Mouse (Mus musculus): ENCODE measurements around the gene Zfp1. TPM values are rescaled to one million over a fixed set of nuclear protein-coding genes. Genes with fewer than 3 reads are reported as not detected.
"Not testable (repeated sequence)": the region's sequence is repeated elsewhere in the genome, so short reads cannot be mapped to it uniquely, and the experiment has no call there.

Gene Zfp1
- polyA plus RNA-seq, 1 experiment from 2014 or later: 25.5 TPM

- peak within 1 kb of the TSS; percentile 57 for H3K4me2 ChIP-seq (ENCODE audit: low read length)
- peaks cover 6% of the 10 kb centered on the region for H3K4me1 ChIP-seq (ENCODE audit: control insufficient read depth, insufficient read depth, low read depth, low read length)
- H3K27me3 ChIP-seq (replicated peaks; ENCODE audit: control insufficient read depth, insufficient read depth, low read length): no peaks in the 10 kb centered on the region
- peak within 1 kb of the TSS; percentile 68 for H3K9ac ChIP-seq (ENCODE audit: low read depth, low read length)
- peak; percentile 72 for ATAC-seq
- no peaks in the 10 kb centered on the region for H3K9me3 ChIP-seq (ENCODE audit: control insufficient read depth, low read length)
- no peaks in the 10 kb centered on the region for H3K36me3 ChIP-seq (ENCODE audit: control insufficient read depth, insufficient read depth, low read length)
- no peak within 1 kb of the TSS for H3K27ac ChIP-seq (ENCODE audit: low read depth, low read length)
- H3K4me3 ChIP-seq (ENCODE audit: low read length): peak within 1 kb of the TSS; percentile 38
- 29% methylated on average over 13 of the region's 13 CpGs for WGBS
These were observed 13.1 kb upstream of the Zfp1 start, which contains the start of gene Ldhd for GRCm38 (mm10) chr8:111630105-111630521. TSS of gene Ldhd (minus strand) at chr8:111630374.

GRCm38 (mm10) chr8:111631589-111631988, 11.6 kb upstream of the Zfp1 start:
- no peak overlapping the region for H3K4me3 ChIP-seq (ENCODE audit: low read length)
- WGBS: 95% methylated on average over 8 of the region's 8 CpGs
- no peaks in the 10 kb centered on the region for H3K36me3 ChIP-seq (ENCODE audit: control insufficient read depth, insufficient read depth, low read length)
- H3K9me3 ChIP-seq (ENCODE audit: control insufficient read depth, low read length): no peaks in the 10 kb centered on the region
- no peak for ATAC-seq
- no peak overlapping the region for H3K4me2 ChIP-seq (ENCODE audit: low read length)
- peaks cover 6% of the 10 kb centered on the region for H3K4me1 ChIP-seq (ENCODE audit: control insufficient read depth, insufficient read depth, low read depth, low read length)
- no peak overlapping the region for H3K9ac ChIP-seq (ENCODE audit: low read depth, low read length)
- H3K27ac ChIP-seq (ENCODE audit: low read depth, low read length): no peak overlapping the region
- H3K27me3 ChIP-seq (replicated peaks; ENCODE audit: control insufficient read depth, insufficient read depth, low read length): no peaks in the 10 kb centered on the region

GRCm38 (mm10) chr8:111632976-111633375, 10.2 kb upstream of the Zfp1 start:
- Histone ChIP-seq H3K27me3 (replicated peaks; ENCODE audit: control insufficient read depth, insufficient read depth, low read length) (no peaks in the 10 kb centered on the region), H3K4me1 (ENCODE audit: control insufficient read depth, insufficient read depth, low read depth, low read length) (peaks cover 6% of the 10 kb centered on the region), H3K9ac (ENCODE audit: low read depth, low read length) (no peak overlapping the region), H3K9me3 (ENCODE audit: control insufficient read depth, low read length) (no peaks in the 10 kb centered on the region), H3K27ac (ENCODE audit: low read depth, low read length) (no peak overlapping the region), H3K4me3 (ENCODE audit: low read length) (no peak overlapping the region), H3K36me3 (ENCODE audit: control insufficient read depth, insufficient read depth, low read length) (no peaks in the 10 kb centered on the region), H3K4me2 (ENCODE audit: low read length) (no peak overlapping the region)
- no peak for ATAC-seq
- 94% methylated on average over 3 of the region's 3 CpGs for WGBS

DNA sequence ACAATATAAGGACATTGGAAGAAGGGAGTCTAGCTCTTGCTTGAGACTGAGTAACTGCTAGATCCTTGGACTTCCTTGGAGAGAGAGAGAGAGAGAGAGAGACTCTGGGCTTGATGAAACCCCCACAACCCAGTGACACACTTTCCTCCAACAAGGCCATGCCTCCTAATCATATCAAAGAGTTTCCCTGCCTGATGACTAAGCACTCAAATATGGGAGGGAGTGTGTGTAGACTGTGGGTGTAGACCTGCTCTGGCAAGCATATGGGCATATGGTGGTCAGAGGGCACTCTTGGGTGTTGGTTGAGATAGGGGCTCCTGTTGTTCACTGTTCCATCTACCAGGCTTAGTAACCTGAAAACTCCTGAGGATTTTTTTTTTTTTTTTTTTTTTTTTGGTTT, 5.1 kb upstream of the Zfp1 start:
- Histone ChIP-seq H3K4me2 (ENCODE audit: low read length) (no peak overlapping the region), H3K27ac (ENCODE audit: low read depth, low read length) (no peak overlapping the region), H3K9me3 (ENCODE audit: control insufficient read depth, low read length) (no peaks in the 10 kb centered on the region), H3K27me3 (replicated peaks; ENCODE audit: control insufficient read depth, insufficient read depth, low read length) (no peaks in the 10 kb centered on the region), H3K4me1 (ENCODE audit: control insufficient read depth, insufficient read depth, low read depth, low read length) (peaks cover 5% of the 10 kb centered on the region), H3K9ac (ENCODE audit: low read depth, low read length) (no peak overlapping the region), H3K4me3 (ENCODE audit: low read length) (no peak overlapping the region), H3K36me3 (ENCODE audit: control insufficient read depth, insufficient read depth, low read length) (no peaks in the 10 kb centered on the region)
- ATAC-seq: no peak

GRCm38 (mm10) chr8:111641064-111641463, 2.1 kb upstream of the Zfp1 start:
- H3K36me3 ChIP-seq (ENCODE audit: control insufficient read depth, insufficient read depth, low read length): no peaks in the 10 kb centered on the region
- no peaks in the 10 kb centered on the region for H3K27me3 ChIP-seq (replicated peaks; ENCODE audit: control insufficient read depth, insufficient read depth, low read length)
- peaks cover 5% of the 10 kb centered on the region for H3K4me1 ChIP-seq (ENCODE audit: control insufficient read depth, insufficient read depth, low read depth, low read length)
- H3K9me3 ChIP-seq (ENCODE audit: control insufficient read depth, low read length): no peaks in the 10 kb centered on the region
- no peak overlapping the region for H3K9ac ChIP-seq (ENCODE audit: low read depth, low read length)
- H3K4me2 ChIP-seq (ENCODE audit: low read length): no peak overlapping the region
- no peak overlapping the region for H3K4me3 ChIP-seq (ENCODE audit: low read length)
- WGBS: 98% methylated on average over 2 of the region's 2 CpGs
- ATAC-seq: no peak
- H3K27ac ChIP-seq (ENCODE audit: low read depth, low read length): no peak overlapping the region

DNA sequence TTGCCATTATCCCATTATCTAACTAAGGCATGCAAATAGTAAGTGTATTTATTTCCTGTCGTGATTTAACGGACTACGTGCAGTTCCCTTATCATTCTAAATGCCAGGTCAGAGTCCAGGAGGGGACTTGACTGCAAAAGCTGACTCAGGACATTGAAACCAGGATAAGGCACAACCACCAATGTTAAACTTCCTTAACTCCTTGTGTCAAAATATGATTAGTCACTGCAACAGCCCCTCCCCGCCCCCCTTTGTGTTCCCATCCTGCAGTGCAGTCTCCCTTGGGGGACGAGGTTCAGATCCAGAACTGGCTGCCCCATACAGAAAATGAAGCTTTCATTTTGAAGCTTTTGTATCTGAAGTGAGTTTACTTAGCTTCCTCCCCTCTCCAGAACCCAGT, 705 bp upstream of the Zfp1 start:
- Histone ChIP-seq H3K27me3 (replicated peaks; ENCODE audit: control insufficient read depth, insufficient read depth, low read length) (no peaks in the 10 kb centered on the region), H3K27ac (ENCODE audit: low read depth, low read length) (no peak overlapping the region), H3K9ac (ENCODE audit: low read depth, low read length) (peak overlapping the region; percentile 60), H3K4me3 (ENCODE audit: low read length) (peak overlapping the region; percentile 94), H3K4me1 (ENCODE audit: control insufficient read depth, insufficient read depth, low read depth, low read length) (peaks cover 5% of the 10 kb centered on the region), H3K9me3 (ENCODE audit: control insufficient read depth, low read length) (no peaks in the 10 kb centered on the region), H3K4me2 (ENCODE audit: low read length) (peak overlapping the region; percentile 78), H3K36me3 (ENCODE audit: control insufficient read depth, insufficient read depth, low read length) (no peaks in the 10 kb centered on the region)
- 69% methylated on average over 5 of the region's 5 CpGs for WGBS
- no peak for ATAC-seq

DNA sequence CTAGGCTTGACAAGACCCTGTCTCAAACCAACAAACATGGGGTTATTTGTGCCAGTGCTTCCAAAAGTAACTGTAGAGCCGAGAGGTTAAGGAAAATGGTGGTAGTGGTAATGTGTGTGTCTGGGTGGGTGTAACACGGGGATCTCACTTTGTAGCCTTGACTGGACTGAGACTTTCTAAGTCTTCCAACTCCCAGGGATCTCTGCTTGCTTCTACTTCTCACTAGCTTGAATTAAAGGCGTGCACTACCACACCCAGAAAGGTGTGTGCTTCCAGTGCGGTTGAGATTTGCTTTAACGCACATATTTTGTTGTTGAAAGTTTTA, 300 bp upstream of the Zfp1 start:
- H3K4me2 ChIP-seq (ENCODE audit: low read length): peak overlapping the region; percentile 78
- no peaks in the 10 kb centered on the region for H3K36me3 ChIP-seq (ENCODE audit: control insufficient read depth, insufficient read depth, low read length)
- WGBS: 15% methylated on average over 5 of the region's 5 CpGs
- H3K4me1 ChIP-seq (ENCODE audit: control insufficient read depth, insufficient read depth, low read depth, low read length): peaks cover 5% of the 10 kb centered on the region
- peak overlapping the region; percentile 60 for H3K9ac ChIP-seq (ENCODE audit: low read depth, low read length)
- H3K9me3 ChIP-seq (ENCODE audit: control insufficient read depth, low read length): no peaks in the 10 kb centered on the region
- H3K4me3 ChIP-seq (ENCODE audit: low read length): peak overlapping the region; percentile 94
- no peaks in the 10 kb centered on the region for H3K27me3 ChIP-seq (replicated peaks; ENCODE audit: control insufficient read depth, insufficient read depth, low read length)
- peak; percentile 31; the same call in 1 of the 2 replicates for ATAC-seq
- peak overlapping the region; percentile 98 for H3K27ac ChIP-seq (ENCODE audit: low read depth, low read length)

DNA sequence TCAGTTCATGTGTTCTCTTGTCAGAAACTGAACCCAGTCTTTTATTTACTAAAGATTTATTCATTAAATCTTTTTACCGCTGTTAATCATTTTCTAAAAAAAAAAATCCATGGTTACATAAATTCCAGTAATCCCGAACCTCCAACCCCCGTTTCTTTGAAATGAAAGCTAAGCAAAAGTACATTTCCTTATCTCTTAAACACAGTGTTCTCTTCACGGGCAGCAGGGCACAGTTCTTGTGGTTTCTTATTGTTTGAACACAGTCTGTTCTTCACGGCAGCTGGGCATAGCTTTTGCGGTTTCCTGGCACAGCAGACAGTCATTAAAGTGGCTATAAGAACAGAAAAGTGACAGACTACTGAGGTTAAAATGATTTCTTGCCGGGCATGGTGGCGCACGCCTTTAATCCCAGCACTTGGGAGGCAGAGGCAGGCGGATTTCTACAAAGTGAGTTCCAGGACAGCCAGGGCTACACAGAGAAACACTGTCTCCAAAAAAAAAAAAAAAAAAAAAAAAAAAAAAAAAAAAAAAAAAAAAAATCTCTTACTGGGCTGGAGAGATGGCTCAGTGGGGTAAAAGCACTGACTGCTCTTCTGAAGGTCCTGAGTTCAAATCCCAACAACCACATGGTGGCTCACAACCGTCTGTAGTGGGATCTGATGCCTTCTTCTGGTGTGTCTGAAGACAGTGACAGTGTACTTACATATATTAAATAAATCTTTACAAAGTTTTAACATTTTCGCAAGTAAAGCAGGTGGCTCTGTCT, 1.3 kb downstream of the Zfp1 start:
- not testable (repeated sequence) for ATAC-seq; H3K27me3 ChIP-seq (replicated peaks; ENCODE audit: control insufficient read depth, insufficient read depth, low read length); H3K36me3 ChIP-seq (ENCODE audit: control insufficient read depth, insufficient read depth, low read length); H3K9ac ChIP-seq (ENCODE audit: low read depth, low read length); H3K9me3 ChIP-seq (ENCODE audit: control insufficient read depth, low read length); H3K4me1 ChIP-seq (ENCODE audit: control insufficient read depth, insufficient read depth, low read depth, low read length)
- peak overlapping the region; percentile 94 for H3K4me3 ChIP-seq (ENCODE audit: low read length)
- WGBS: 63% methylated on average over 12 of the region's 12 CpGs
- peak overlapping the region; percentile 98; the same call in 1 of the 2 replicates for H3K27ac ChIP-seq (ENCODE audit: low read depth, low read length)
- peak overlapping the region; percentile 78 for H3K4me2 ChIP-seq (ENCODE audit: low read length)

DNA sequence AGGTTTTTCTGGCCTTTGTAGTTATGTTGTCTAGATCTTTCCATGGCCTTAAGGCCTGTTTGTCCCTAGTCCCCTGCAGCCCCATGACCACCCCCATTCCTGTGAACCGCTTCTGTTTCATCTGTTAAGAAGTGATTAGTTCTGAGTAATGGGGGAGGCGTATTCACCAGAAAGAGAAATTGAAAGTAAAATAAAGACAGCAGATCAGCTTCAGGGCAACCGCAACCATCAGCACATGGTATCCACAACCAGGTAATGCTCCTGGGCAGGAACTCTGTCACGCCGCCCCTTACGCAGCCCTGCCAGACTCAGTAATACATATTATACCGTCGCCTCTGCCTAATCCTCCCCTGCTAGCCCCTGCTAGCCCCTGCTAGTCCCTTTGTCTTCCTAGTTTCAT, 2.5 kb downstream of the Zfp1 start:
- no peaks in the 10 kb centered on the region for H3K27me3 ChIP-seq (replicated peaks; ENCODE audit: control insufficient read depth, insufficient read depth, low read length)
- no peaks in the 10 kb centered on the region for H3K36me3 ChIP-seq (ENCODE audit: control insufficient read depth, insufficient read depth, low read length)
- WGBS: 98% methylated on average over 8 of the region's 8 CpGs
- H3K4me3 ChIP-seq (ENCODE audit: low read length): no peak overlapping the region
- H3K27ac ChIP-seq (ENCODE audit: low read depth, low read length): no peak overlapping the region
- H3K9ac ChIP-seq (ENCODE audit: low read depth, low read length): no peak overlapping the region
- no peaks in the 10 kb centered on the region for H3K9me3 ChIP-seq (ENCODE audit: control insufficient read depth, low read length)
- no peak overlapping the region for H3K4me2 ChIP-seq (ENCODE audit: low read length)
- no peak for ATAC-seq
- H3K4me1 ChIP-seq (ENCODE audit: control insufficient read depth, insufficient read depth, low read depth, low read length): peaks cover 5% of the 10 kb centered on the region

All from hindbrain, embryonic 16.5 days (tissue).